Mouse (Mus musculus) erythroblast, embryonic 14.5 days (primary cell): Measurements from ENCODE around the gene Cacna1h.

Experiments used
- GATA1 ChIP-seq: IDR thresholded peaks from 2 replicates; pipeline ENCODE4 v1.6.1; 2012; ENCODE audit warnings: low read length, inconsistent platforms, mixed read lengths
- TAL1 ChIP-seq: IDR thresholded peaks from 3 replicates; pipeline ENCODE4 v1.6.1; 2012; ENCODE audit warnings: low read length, inconsistent platforms, mixed read lengths

GRCm38 (mm10) chr17:25332321-25332720 is 101.3 kb downstream of the Cacna1h start:
- TF ChIP-seq GATA1 (no peak), TAL1 (no peak)
